Mouse (Mus musculus): ENCODE data around the gene Foxs1. TPM values are rescaled to one million over a fixed set of nuclear protein-coding genes. Genes with fewer than 3 reads are reported as not detected.

The Foxs1 gene
- polyA plus RNA-seq, 1 experiment from 2014 or later = 1.6 TPM

GRCm38 (mm10) chr2:152909848-152910247 lies 23.2 kb downstream of the Foxs1 start:
- H3K27me3 ChIP-seq = peaks cover 46% of the 10 kb centered on the region

GRCm38 (mm10) chr2:152907114-152907943 lies 25.7 kb downstream of the Foxs1 start:
- H3K27ac ChIP-seq = no peak overlapping the region
- H3K9ac ChIP-seq = no peak overlapping the region

More at GRCm38 (mm10) chr2:152909848-152910247, 23.2 kb downstream of the Foxs1 start:
- Histone ChIP-seq H3K9ac (no peak overlapping the region), H3K36me3 (replicated peaks) (no peaks in the 10 kb centered on the region), H3K9me3 (no peaks in the 10 kb centered on the region), H3K4me2 (no peak overlapping the region), H3K4me3 (replicated peaks) (no peak overlapping the region), H3K4me1 (peaks cover 13% of the 10 kb centered on the region), H3K27ac (no peak overlapping the region)
- ATAC-seq (ENCODE audit: low FRiP score) = no peak
- 85% methylated on average over 6 of the region's 6 CpGs for WGBS

GRCm38 (mm10) chr2:152906274-152907037 lies 26.6 kb downstream of the Foxs1 start:
- H3K27me3 ChIP-seq = peaks cover 19% of the 10 kb centered on the region
- no peaks in the 10 kb centered on the region for H3K9me3 ChIP-seq
- no peak for ATAC-seq (ENCODE audit: low FRiP score)
- no peak overlapping the region for H3K4me2 ChIP-seq
- H3K4me3 ChIP-seq (replicated peaks) = no peak overlapping the region
- no peak overlapping the region for H3K9ac ChIP-seq
- 72% methylated on average over 9 of the region's 9 CpGs for WGBS
- H3K4me1 ChIP-seq = peaks cover 15% of the 10 kb centered on the region
- H3K27ac ChIP-seq = no peak overlapping the region
- no peaks in the 10 kb centered on the region for H3K36me3 ChIP-seq (replicated peaks)

More at GRCm38 (mm10) chr2:152907114-152907943, 25.7 kb downstream of the Foxs1 start:
- Histone ChIP-seq H3K4me2 (no peak overlapping the region), H3K4me1 (peaks cover 10% of the 10 kb centered on the region), H3K27me3 (peaks cover 28% of the 10 kb centered on the region), H3K9me3 (no peaks in the 10 kb centered on the region), H3K36me3 (replicated peaks) (no peaks in the 10 kb centered on the region), H3K4me3 (replicated peaks) (no peak overlapping the region)
- 55% methylated on average over 14 of the region's 14 CpGs for WGBS
- ATAC-seq (ENCODE audit: low FRiP score) = no peak

GRCm38 (mm10) chr2:152905036-152905829 lies 27.8 kb downstream of the Foxs1 start:
- H3K9ac ChIP-seq = no peak overlapping the region
- ATAC-seq (ENCODE audit: low FRiP score) = no peak
- 76% methylated on average over 11 of the region's 11 CpGs for WGBS
- peaks cover 7% of the 10 kb centered on the region for H3K27me3 ChIP-seq
- no peaks in the 10 kb centered on the region for H3K36me3 ChIP-seq (replicated peaks)
- no peak overlapping the region for H3K27ac ChIP-seq
- no peak overlapping the region for H3K4me2 ChIP-seq
- no peaks in the 10 kb centered on the region for H3K9me3 ChIP-seq
- H3K4me1 ChIP-seq = peaks cover 15% of the 10 kb centered on the region
- no peak overlapping the region for H3K4me3 ChIP-seq (replicated peaks)

- Histone ChIP-seq H3K27me3 (no peaks in the 10 kb centered on the region), H3K4me1 (peaks cover 15% of the 10 kb centered on the region), H3K27ac (no peak overlapping the region), H3K4me2 (no peak overlapping the region), H3K36me3 (replicated peaks) (no peaks in the 10 kb centered on the region), H3K9me3 (no peaks in the 10 kb centered on the region), H3K4me3 (replicated peaks) (no peak overlapping the region), H3K9ac (no peak overlapping the region)
- WGBS = 84% methylated on average over 5 of the region's 5 CpGs
- ATAC-seq (ENCODE audit: low FRiP score) = no peak
Observed at GRCm38 (mm10) chr2:152904127-152904643, 28.8 kb downstream of the Foxs1 start.

GRCm38 (mm10) chr2:152903586-152903985 lies 29.4 kb downstream of the Foxs1 start:
- Histone ChIP-seq H3K4me2 (no peak overlapping the region), H3K9me3 (no peaks in the 10 kb centered on the region), H3K27me3 (no peaks in the 10 kb centered on the region), H3K4me1 (peaks cover 15% of the 10 kb centered on the region), H3K27ac (no peak overlapping the region), H3K36me3 (replicated peaks) (no peaks in the 10 kb centered on the region), H3K4me3 (replicated peaks) (no peak overlapping the region), H3K9ac (no peak overlapping the region)
- 85% methylated on average over 4 of the region's 4 CpGs for WGBS
- ATAC-seq (ENCODE audit: low FRiP score) = no peak

- Histone ChIP-seq H3K36me3 (replicated peaks) (no peaks in the 10 kb centered on the region), H3K27ac (no peak overlapping the region), H3K4me3 (replicated peaks) (no peak overlapping the region), H3K9me3 (no peaks in the 10 kb centered on the region), H3K27me3 (no peaks in the 10 kb centered on the region), H3K9ac (no peak overlapping the region), H3K4me2 (no peak overlapping the region), H3K4me1 (peaks cover 15% of the 10 kb centered on the region)
- no peak for ATAC-seq (ENCODE audit: low FRiP score)
- WGBS = 8% methylated on average over 3 of the region's 3 CpGs
Observed at GRCm38 (mm10) chr2:152902658-152903057, 30.4 kb downstream of the Foxs1 start.

- 94% methylated on average over 15 of the region's 15 CpGs for whole genome bisulfite sequencing
- Histone ChIP-seq H3K4me2 (no peak overlapping the region), H3K36me3 (replicated peaks) (no peaks in the 10 kb centered on the region), H3K9me3 (no peaks in the 10 kb centered on the region), H3K4me1 (peaks cover 10% of the 10 kb centered on the region), H3K27me3 (no peaks in the 10 kb centered on the region), H3K27ac (no peak overlapping the region), H3K9ac (no peak overlapping the region), H3K4me3 (replicated peaks) (no peak overlapping the region)
- ATAC-seq (ENCODE audit: low FRiP score) = no peak
Observed at GRCm38 (mm10) chr2:152901296-152901695, 31.7 kb downstream of the Foxs1 start.

GRCm38 (mm10) chr2:152899011-152899410 lies 34.0 kb downstream of the Foxs1 start:
- no peaks in the 10 kb centered on the region for H3K9me3 ChIP-seq
- H3K4me2 ChIP-seq = no peak overlapping the region
- H3K36me3 ChIP-seq (replicated peaks) = peaks cover 22% of the 10 kb centered on the region
- H3K4me1 ChIP-seq = peaks cover 10% of the 10 kb centered on the region
- no peak overlapping the region for H3K4me3 ChIP-seq (replicated peaks)
- H3K9ac ChIP-seq = no peak overlapping the region
- no peak for ATAC-seq (ENCODE audit: low FRiP score)
- WGBS = 77% methylated on average over 6 of the region's 6 CpGs
- H3K27me3 ChIP-seq = no peaks in the 10 kb centered on the region
- H3K27ac ChIP-seq = no peak overlapping the region

- H3K9me3 ChIP-seq = no peaks in the 10 kb centered on the region
- no peak overlapping the region for H3K27ac ChIP-seq
- no peak for ATAC-seq (ENCODE audit: low FRiP score)
- no peaks in the 10 kb centered on the region for H3K27me3 ChIP-seq
- no peak overlapping the region for H3K9ac ChIP-seq
- H3K36me3 ChIP-seq (replicated peaks) = peaks cover 43% of the 10 kb centered on the region
- H3K4me3 ChIP-seq (replicated peaks) = no peak overlapping the region
- peaks cover 2% of the 10 kb centered on the region; the same call in 1 of the 2 replicates for H3K4me1 ChIP-seq
- H3K4me2 ChIP-seq = no peak overlapping the region
- WGBS = 85% methylated on average over 3 of the region's 3 CpGs
Observed at GRCm38 (mm10) chr2:152896926-152897325, 36.1 kb downstream of the Foxs1 start.

GRCm38 (mm10) chr2:152895834-152896233 lies 37.2 kb downstream of the Foxs1 start:
- Histone ChIP-seq H3K4me2 (no peak overlapping the region), H3K9me3 (no peaks in the 10 kb centered on the region), H3K27me3 (no peaks in the 10 kb centered on the region), H3K4me1 (no peaks in the 10 kb centered on the region), H3K27ac (no peak overlapping the region), H3K36me3 (replicated peaks) (peaks cover 53% of the 10 kb centered on the region), H3K4me3 (replicated peaks) (no peak overlapping the region), H3K9ac (no peak overlapping the region)
- 95% methylated on average over 9 of the region's 9 CpGs for WGBS
- ATAC-seq (ENCODE audit: low FRiP score) = no peak

- H3K27me3 ChIP-seq = no peaks in the 10 kb centered on the region
- WGBS = 93% methylated on average over 5 of the region's 5 CpGs
- H3K27ac ChIP-seq = no peak overlapping the region
- no peak for ATAC-seq (ENCODE audit: low FRiP score)
- no peaks in the 10 kb centered on the region for H3K4me1 ChIP-seq
- H3K4me3 ChIP-seq (replicated peaks) = no peak overlapping the region
- no peak overlapping the region for H3K4me2 ChIP-seq
- H3K9ac ChIP-seq = no peak overlapping the region
- H3K36me3 ChIP-seq (replicated peaks) = peaks cover 93% of the 10 kb centered on the region
- H3K9me3 ChIP-seq = no peaks in the 10 kb centered on the region
Observed at GRCm38 (mm10) chr2:152888774-152889173, 44.2 kb downstream of the Foxs1 start.

All from forebrain, embryonic 12.5 days (tissue).